Mouse (Mus musculus) layer of hippocampus, postnatal 36 days (tissue): ENCODE results near the gene Myh11. TPM values are rescaled to one million over a fixed set of nuclear protein-coding genes. Genes with fewer than 3 reads are reported as not detected.

Source experiments
- DNase-seq, 2 experiments: peaks; one replicate each; pipeline ENCODE4 v3.0.0; 2022
- total RNA-seq, 2 experiments: library from RNA; stranded (reverse); gene quantifications; 2 replicates each; pipeline ENCODE4 v1.2.3; 2021

Myh11 gene
- total RNA-seq = 1 to 10 TPM; 4.2 to 6.4 TPM

- no peak for DNase-seq
Observed at GRCm38 (mm10) chr16:14291223-14291622, at the start of gene Myh11. Gene Myh11, minus strand, starts transcription at chr16:14291372.

- DNase-seq = no peak
Observed at GRCm38 (mm10) chr16:14328156-14328555, 37.0 kb upstream of the Myh11 start.

DNA sequence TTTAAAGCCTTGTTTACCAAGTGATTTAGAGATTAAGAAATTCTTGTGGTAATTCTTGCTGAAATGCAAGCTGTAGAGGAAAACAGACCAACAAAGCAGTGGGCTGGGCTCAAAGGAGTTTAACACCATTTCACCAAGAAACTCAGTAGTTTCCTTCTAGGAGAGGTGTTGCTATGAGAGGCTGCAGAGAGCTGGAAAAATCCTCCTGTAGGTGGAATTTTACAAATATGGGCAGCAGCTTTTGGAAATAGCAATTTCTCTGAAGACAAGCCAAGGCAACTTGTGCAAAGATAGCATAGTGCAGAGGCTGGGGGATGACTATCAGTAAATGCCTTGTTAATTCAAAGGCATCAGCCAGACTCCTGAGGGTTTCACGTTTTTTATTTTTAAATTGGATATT is 29.3 kb upstream of the Myh11 start:
- DNase-seq = no peak

GRCm38 (mm10) chr16:14319681-14320080 is 28.5 kb upstream of the Myh11 start:
- no peak for DNase-seq

GRCm38 (mm10) chr16:14316884-14317876 is 26.0 kb upstream of the Myh11 start, which contains the start of gene Fopnl:
Gene Fopnl, minus strand, starts transcription at chr16:14317405.
- DNase-seq = peak; percentile 94 to 97

GRCm38 (mm10) chr16:14312914-14313313 is 21.7 kb upstream of the Myh11 start:
- no peak for DNase-seq

DNA sequence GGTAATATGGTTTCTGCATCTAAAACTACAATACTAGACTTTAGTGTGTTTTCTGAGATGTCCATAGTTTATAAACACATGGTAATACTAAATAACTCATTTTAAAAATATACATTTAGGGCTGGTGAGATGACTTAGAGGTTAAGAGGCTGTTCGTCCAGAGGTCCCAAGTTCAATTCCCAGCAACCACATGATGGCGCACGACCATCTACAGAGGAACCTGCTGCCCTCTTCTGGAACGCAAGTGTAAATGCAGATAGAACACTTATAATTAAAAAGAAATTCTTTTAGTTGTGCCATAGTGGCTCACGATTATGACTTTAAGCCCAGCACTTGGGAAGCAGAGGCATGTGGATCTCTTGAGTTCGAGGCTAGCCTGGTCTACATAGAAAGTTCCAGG is 20.2 kb upstream of the Myh11 start:
- DNase-seq = no peak

GRCm38 (mm10) chr16:14309833-14310232 is 18.7 kb upstream of the Myh11 start:
- DNase-seq = no peak

- DNase-seq = no peak
Observed at GRCm38 (mm10) chr16:14308245-14309073, 17.3 kb upstream of the Myh11 start.

- DNase-seq = no peak
Observed at GRCm38 (mm10) chr16:14307373-14307772, 16.2 kb upstream of the Myh11 start.

GRCm38 (mm10) chr16:14306451-14306850 is 15.3 kb upstream of the Myh11 start:
- DNase-seq = no peak

DNA sequence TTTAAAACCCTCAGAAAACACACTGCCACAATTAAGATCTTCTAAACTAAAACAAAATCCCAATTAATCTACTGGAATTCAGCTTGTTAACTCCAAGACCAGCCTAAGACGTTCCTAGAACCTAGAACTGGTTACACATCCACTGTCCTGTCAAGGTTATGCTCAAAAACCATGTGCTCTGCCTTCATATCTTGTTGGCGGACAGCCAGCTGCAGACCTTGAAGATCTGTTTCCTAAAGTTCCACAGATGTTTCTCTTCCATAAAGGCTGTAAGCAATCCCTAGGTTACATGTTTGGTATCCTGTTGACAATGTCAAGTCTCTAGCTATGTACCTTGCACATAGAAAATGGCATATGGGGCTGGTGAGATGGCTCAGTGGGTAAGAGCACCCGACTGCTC is 13.6 kb upstream of the Myh11 start:
- DNase-seq = no peak

- DNase-seq = no peak
Observed at GRCm38 (mm10) chr16:14303676-14304075, 12.5 kb upstream of the Myh11 start.

GRCm38 (mm10) chr16:14303148-14303547 is 12.0 kb upstream of the Myh11 start:
- DNase-seq = no peak

- no peak for DNase-seq
Observed at GRCm38 (mm10) chr16:14298461-14298860, 7.3 kb upstream of the Myh11 start.

DNA sequence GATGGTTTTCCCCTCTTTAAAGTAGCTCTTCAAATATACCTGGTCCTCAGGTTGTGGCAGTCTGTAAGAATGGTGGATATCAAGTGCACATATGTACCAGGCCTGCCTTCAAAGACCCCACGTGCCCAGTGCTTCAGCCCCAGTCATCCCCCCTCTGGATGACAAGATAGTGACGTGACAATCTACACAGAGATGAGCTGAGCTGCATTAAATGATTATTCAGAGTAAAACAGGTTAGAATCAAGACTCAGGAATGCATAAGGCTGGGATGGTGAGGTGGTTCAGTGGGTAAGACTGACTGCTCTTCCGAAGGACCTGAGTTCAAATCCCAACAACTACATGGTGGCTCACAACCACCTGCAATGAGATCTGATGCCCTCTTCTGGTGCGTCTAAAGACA is 6.6 kb upstream of the Myh11 start:
- no peak for DNase-seq

DNA sequence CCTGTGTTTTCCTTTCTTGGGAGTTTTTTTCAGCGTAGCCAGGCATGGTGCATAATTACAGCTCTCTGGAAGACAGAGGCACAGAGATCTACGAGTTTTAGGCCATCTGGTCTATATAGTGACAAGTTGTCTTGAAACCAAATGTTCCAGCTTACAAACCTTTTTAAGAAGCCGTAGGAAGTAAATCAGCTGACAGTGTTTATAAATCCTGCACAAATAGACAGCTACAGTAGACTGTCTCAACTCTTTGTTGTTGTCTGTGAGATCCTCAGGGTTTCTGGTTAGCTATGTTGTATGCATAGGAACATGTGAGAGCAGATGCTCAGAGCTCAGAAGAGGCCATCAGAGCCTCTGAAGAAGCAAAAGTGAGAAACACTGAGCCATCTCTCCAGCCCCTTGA is 6.0 kb upstream of the Myh11 start:
- DNase-seq = no peak

GRCm38 (mm10) chr16:14296544-14297124 is 5.5 kb upstream of the Myh11 start:
- DNase-seq = no peak

GRCm38 (mm10) chr16:14295291-14295690 is 4.1 kb upstream of the Myh11 start:
- no peak for DNase-seq

DNA sequence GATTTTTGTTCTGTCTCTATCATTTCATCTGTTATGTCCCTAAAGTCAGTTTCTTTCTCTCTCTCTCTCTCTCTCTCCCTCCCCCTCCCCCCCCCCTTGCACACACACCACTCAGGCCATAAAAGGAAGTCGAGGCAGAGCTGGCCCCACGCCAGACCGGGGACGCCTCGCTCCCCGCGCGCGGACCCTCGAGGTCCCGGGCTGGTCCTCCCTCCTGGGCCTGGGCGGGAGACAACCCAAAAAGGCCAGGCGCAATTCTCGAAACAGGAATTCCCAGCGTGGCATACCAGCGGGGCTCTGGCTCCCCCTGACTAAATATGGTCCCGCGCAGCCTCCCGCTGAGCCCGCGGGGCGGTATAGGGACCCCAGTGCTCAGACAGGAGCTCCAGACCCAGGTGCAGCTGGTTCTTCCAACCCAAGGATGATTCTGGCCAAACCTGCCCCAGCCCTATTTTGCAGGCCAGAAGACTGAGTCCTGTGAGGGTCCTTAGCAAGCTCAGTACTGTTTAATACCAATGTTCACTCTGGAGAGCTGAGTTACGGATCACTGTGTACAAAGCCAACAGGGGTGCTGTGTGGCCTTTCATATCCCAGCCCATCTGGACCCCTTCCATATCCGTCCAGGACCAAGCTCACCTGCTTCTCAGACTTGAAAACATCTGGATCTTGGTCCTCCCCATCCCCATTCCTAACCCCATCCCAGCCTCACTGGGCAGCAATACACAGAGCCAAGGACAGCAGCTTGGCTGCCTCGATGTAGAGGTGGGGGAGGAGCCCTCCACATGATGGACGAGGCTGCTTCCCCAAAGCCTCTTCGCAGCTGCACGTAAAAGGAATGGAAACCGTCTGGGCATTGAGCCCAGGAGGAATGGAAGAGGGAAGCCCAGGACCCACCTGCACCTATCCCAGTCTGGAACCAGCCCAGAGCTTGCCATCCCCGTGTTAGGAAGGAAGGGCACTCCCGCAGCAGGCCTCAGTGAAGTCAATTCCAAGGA is 1.3 kb upstream of the Myh11 start:
- DNase-seq = no peak

- DNase-seq = no peak
Observed at GRCm38 (mm10) chr16:14272374-14272965, 18.7 kb downstream of the Myh11 start.
